Mouse (Mus musculus) G1E (cell line): ENCODE data around the gene Clic4. TPM values are rescaled to one million over a fixed set of nuclear protein-coding genes. Genes with fewer than 3 reads are reported as not detected.
"Not testable (repeated sequence)": the region's sequence is repeated elsewhere in the genome, so short reads cannot be mapped to it uniquely, and the experiment has no call there.

ENCODE experiments used
- ATAC-seq: 2 replicates; pipeline ENCODE4 v1.8.0; 2016; ENCODE audit warnings: mild to moderate bottlenecking; ENCODE audit not compliant: insufficient number of reproducible peaks, poor library complexity, low FRiP score, severe bottlenecking; ENCODE audit errors: extremely low read depth
- DNase-seq: peaks from one replicate; pipeline ENCODE4 v3.0.0; 2012; ENCODE audit warnings: low spot score
- H3K27me3 ChIP-seq: 2 replicates; pipeline ENCODE4 v1.6.1; 2012; ENCODE audit warnings: mild to moderate bottlenecking, low read length, inconsistent platforms; ENCODE audit not compliant: insufficient read depth
- H3K36me3 ChIP-seq: replicated peaks from 2 replicates; pipeline ENCODE3; 2012; ENCODE audit warnings: mild to moderate bottlenecking, inconsistent platforms
- H3K4me1 ChIP-seq: 2 replicates; pipeline ENCODE4 v1.6.1; 2012; ENCODE audit warnings: low read depth, low read length, inconsistent platforms, mixed read lengths; ENCODE audit not compliant: insufficient read depth
- H3K4me3 ChIP-seq: 2 replicates; pipeline ENCODE4 v1.5.1; 2012; ENCODE audit warnings: low read depth, mild to moderate bottlenecking, inconsistent platforms, low read length, moderate library complexity, mixed read lengths
- H3K9me3 ChIP-seq: replicated peaks from 2 replicates; pipeline ENCODE4 v1.6.1; 2012; ENCODE audit warnings: inconsistent platforms
- CTCF ChIP-seq: IDR thresholded peaks from 2 replicates; pipeline ENCODE4 v1.5.1; 2012; ENCODE audit warnings: low read depth, low read length, inconsistent platforms, mixed read lengths
- GATA1 ChIP-seq: IDR thresholded peaks from 2 replicates; pipeline ENCODE4 v1.6.1; 2012; ENCODE audit warnings: borderline replicate concordance, low read length, inconsistent platforms, mixed read lengths
- GATA2 ChIP-seq: IDR thresholded peaks from 2 replicates; pipeline ENCODE4 v1.6.1; 2012; ENCODE audit warnings: low read depth, low read length, inconsistent platforms, borderline replicate concordance
- POLR2AphosphoS5 ChIP-seq: IDR thresholded peaks from 2 replicates; pipeline ENCODE4 v1.6.1; 2012; ENCODE audit warnings: low read depth, low read length, inconsistent platforms; ENCODE audit not compliant: insufficient replicate concordance
- TAL1 ChIP-seq: conservative IDR thresholded peaks from 2 replicates; pipeline ENCODE4 v1.6.1; 2012; ENCODE audit warnings: low read depth, low read length, inconsistent platforms, mixed read lengths
- polyA plus RNA-seq: library from polyadenylated mRNA; stranded (reverse); fragments of >175 nt; gene quantifications from 2 replicates; pipeline ENCODE4 v1.2.3, GENCODE M21; 2012
- total RNA-seq, 2 experiments: library from RNA; stranded (forward) in 1 of 2; stranded (reverse) in 1 of 2; fragments of 200-1000 nt in 1 of 2; fragments of >200 nt in 1 of 2; fragmentation: Nextera tagmentation in 1 of 2; gene quantifications; 2 replicates each; pipeline ENCODE4 v1.2.3; 2014 to 2017

Clic4 gene
- total and polyA plus RNA-seq, 3 experiments = 38.1 to 176 (median 125) TPM

GRCm38 (mm10) chr4:135192841-135193240, 79.8 kb downstream of the Clic4 start:
- ATAC-seq (no peak), DNase-seq (no peak)
- TF ChIP-seq GATA2 = no peak
- TF ChIP-seq CTCF = no peak
- no peak for TF ChIP-seq POLR2AphosphoS5
- TF ChIP-seq GATA1 = no peak
- TF ChIP-seq TAL1 = no peak
- H3K9me3 ChIP-seq = peaks cover 6% of the 10 kb centered on the region; the same call in 1 of the 2 replicates
- peaks cover 28% of the 10 kb centered on the region for H3K27me3 ChIP-seq
- H3K36me3 ChIP-seq = no peaks in the 10 kb centered on the region
- H3K4me3 ChIP-seq = no peak overlapping the region
- H3K4me1 ChIP-seq = no peaks in the 10 kb centered on the region; the same call in 1 of the 2 replicates

- Histone ChIP-seq H3K36me3 (no peaks in the 10 kb centered on the region), H3K27me3 (peaks cover 21% of the 10 kb centered on the region; the same call in 1 of the 2 replicates), H3K9me3 (peaks cover 6% of the 10 kb centered on the region; the same call in 1 of the 2 replicates), H3K4me1 (no peaks in the 10 kb centered on the region; the same call in 1 of the 2 replicates), H3K4me3 (no peak overlapping the region)
- TF ChIP-seq TAL1 (no peak), CTCF (no peak), POLR2AphosphoS5 (no peak), GATA2 (no peak), GATA1 (no peak)
- ATAC-seq (no peak), DNase-seq (no peak)
Measured at GRCm38 (mm10) chr4:135191604-135192003, 81.0 kb downstream of the Clic4 start.

- no peaks in the 10 kb centered on the region; the same call in 1 of the 2 replicates for H3K4me1 ChIP-seq
- no peaks in the 10 kb centered on the region for H3K36me3 ChIP-seq
- no peak overlapping the region for H3K4me3 ChIP-seq
- TF ChIP-seq CTCF (no peak), GATA1 (no peak), GATA2 (no peak), POLR2AphosphoS5 (no peak), TAL1 (no peak)
- H3K27me3 ChIP-seq = peaks cover 21% of the 10 kb centered on the region; the same call in 1 of the 2 replicates
- no peak for ATAC-seq
- peaks cover 6% of the 10 kb centered on the region; the same call in 1 of the 2 replicates for H3K9me3 ChIP-seq
- DNase-seq = no peak
Measured at GRCm38 (mm10) chr4:135191185-135191584, 81.4 kb downstream of the Clic4 start.

GRCm38 (mm10) chr4:135190364-135190763, 82.2 kb downstream of the Clic4 start:
- ATAC-seq = no peak
- Histone ChIP-seq H3K4me1 (no peaks in the 10 kb centered on the region; the same call in 1 of the 2 replicates), H3K9me3 (peaks cover 2% of the 10 kb centered on the region; the same call in 1 of the 2 replicates), H3K4me3 (no peak overlapping the region), H3K27me3 (peaks cover 21% of the 10 kb centered on the region; the same call in 1 of the 2 replicates), H3K36me3 (no peaks in the 10 kb centered on the region)
- no peak for DNase-seq
- no peak for TF ChIP-seq GATA1
- no peak for TF ChIP-seq TAL1
- no peak for TF ChIP-seq CTCF
- TF ChIP-seq POLR2AphosphoS5 = no peak
- no peak for TF ChIP-seq GATA2

GRCm38 (mm10) chr4:135189452-135190008, 83.1 kb downstream of the Clic4 start:
- peaks cover 19% of the 10 kb centered on the region; the same call in 1 of the 2 replicates for H3K27me3 ChIP-seq
- H3K9me3 ChIP-seq = no peaks in the 10 kb centered on the region
- no peak overlapping the region for H3K4me3 ChIP-seq
- no peaks in the 10 kb centered on the region; the same call in 1 of the 2 replicates for H3K4me1 ChIP-seq
- ATAC-seq = no peak
- no peaks in the 10 kb centered on the region for H3K36me3 ChIP-seq
- no peak for DNase-seq
- TF ChIP-seq TAL1 = no peak
- no peak for TF ChIP-seq GATA2
- no peak for TF ChIP-seq GATA1
- no peak for TF ChIP-seq POLR2AphosphoS5
- no peak for TF ChIP-seq CTCF

- ATAC-seq, H3K36me3 ChIP-seq, H3K4me1 ChIP-seq, H3K4me3 ChIP-seq, H3K9me3 ChIP-seq, DNase-seq: not testable (repeated sequence)
- peaks cover 17% of the 10 kb centered on the region for H3K27me3 ChIP-seq
Measured at GRCm38 (mm10) chr4:135184277-135184676, 88.3 kb downstream of the Clic4 start.

GRCm38 (mm10) chr4:135181819-135182218, 90.8 kb downstream of the Clic4 start:
- DNase-seq = no peak
- no peak overlapping the region for H3K4me3 ChIP-seq
- ATAC-seq = no peak
- H3K9me3 ChIP-seq = no peaks in the 10 kb centered on the region
- H3K4me1 ChIP-seq = no peaks in the 10 kb centered on the region
- TF ChIP-seq GATA2 (no peak), TAL1 (no peak)
- H3K27me3 ChIP-seq = peaks cover 21% of the 10 kb centered on the region
- H3K36me3 ChIP-seq = no peaks in the 10 kb centered on the region
